8 mouse cellular contexts compared by ENCODE assay signal in the genomic region with DNA sequence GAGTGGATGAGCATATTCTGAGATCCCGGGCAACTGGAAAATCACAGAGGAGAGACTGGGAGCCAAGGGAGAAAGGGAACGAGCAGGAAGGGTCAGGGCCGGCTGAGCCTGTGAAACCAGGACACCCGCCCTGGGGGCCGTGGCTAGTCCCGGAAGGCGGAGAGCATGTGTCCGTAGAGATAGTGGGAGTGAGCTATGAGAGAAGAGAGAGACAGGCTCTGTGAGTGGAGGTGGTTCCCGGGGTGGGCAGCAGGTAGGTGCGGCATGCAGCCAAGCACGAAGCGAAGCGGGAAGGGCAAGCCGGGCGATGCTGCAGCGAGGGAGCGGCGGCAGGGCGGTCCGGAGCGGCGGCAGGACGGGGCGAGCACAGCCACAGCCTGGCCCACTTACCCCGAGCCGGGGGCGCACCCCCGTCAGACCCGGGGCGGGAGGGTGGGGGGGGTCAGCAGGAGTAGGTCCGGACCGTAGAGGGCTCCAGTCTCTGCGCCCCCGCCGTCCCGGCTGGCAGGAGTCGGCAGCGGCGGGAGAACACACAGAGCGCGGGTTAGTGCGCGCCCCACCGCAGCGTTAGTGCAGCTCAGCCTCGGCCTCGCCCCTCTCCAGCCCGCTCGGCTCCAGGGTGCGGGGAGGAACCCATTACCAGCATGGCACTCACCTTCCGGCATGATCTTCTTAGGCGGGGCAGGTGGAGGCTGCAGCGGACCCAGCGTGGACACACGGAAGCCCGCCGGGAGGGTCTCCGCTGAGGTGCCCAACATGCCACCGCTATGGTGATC. TPM values are rescaled to one million over a fixed set of nuclear protein-coding genes. Genes with fewer than 3 reads are reported as not detected.
DNase-seq lines count a peak whose midpoint lies in the region; ATAC-seq and TF ChIP-seq lines count a peak whose summit lies in the region.

No protein-coding gene starts in this region.

- peak overlapping the region; percentile 49 for H3K4me3 ChIP-seq in embryonic facial prominence, embryonic 11.5 days (ENCODE audit: low read depth, low read length)
- peak overlapping the region; percentile 48 for H3K4me3 ChIP-seq in limb, embryonic 14.5 days (replicated peaks; ENCODE audit: low read length)
- H3K4me3 ChIP-seq in midbrain, postnatal 0 days (ENCODE audit: low read depth, low read length) = peak overlapping the region; percentile 35

- no peaks in the 10 kb centered on the region for H3K9me3 ChIP-seq in embryonic facial prominence, embryonic 11.5 days (replicated peaks; ENCODE audit: control insufficient read depth, low read length)
- no peaks in the 10 kb centered on the region for H3K9me3 ChIP-seq in limb, embryonic 14.5 days (ENCODE audit: control insufficient read depth, low read length)
- no peaks in the 10 kb centered on the region for H3K9me3 ChIP-seq in midbrain, postnatal 0 days (ENCODE audit: low read length)

- H3K4me1 ChIP-seq in embryonic facial prominence, embryonic 11.5 days (ENCODE audit: control insufficient read depth, insufficient read depth, low read length) = peaks cover 3% of the 10 kb centered on the region
- H3K4me1 ChIP-seq in limb, embryonic 14.5 days (ENCODE audit: control insufficient read depth, insufficient read depth, low read length) = peaks cover 15% of the 10 kb centered on the region
- H3K4me1 ChIP-seq in midbrain, postnatal 0 days (ENCODE audit: insufficient read depth, low read length) = peaks cover 6% of the 10 kb centered on the region; the same call in 1 of the 2 replicates

- no peak for TF ChIP-seq CTCF in midbrain, postnatal 0 days (IDR thresholded peaks at IDR 0.05)

- peak; percentile 21 to 36 for DNase-seq in adrenal gland, adult 18-20 months (ENCODE audit: low spot score in 2 of 2)
- no peak for DNase-seq in adrenal gland, postnatal 25 days
- peak; percentile 36 for DNase-seq in ES-CJ7 (ENCODE audit: low read depth, low spot score)
- DNase-seq in embryonic facial prominence, embryonic 11.5 days (ENCODE audit: low spot score) = peak; percentile 49
- peak; percentile 56 to 62 for DNase-seq in heart, postnatal 14 days
- peak; percentile 54 for DNase-seq in limb, embryonic 14.5 days (ENCODE audit: low spot score)
- DNase-seq in midbrain, postnatal 0 days (ENCODE audit: low spot score) = no peak

- peak overlapping the region; percentile 67 for H3K9ac ChIP-seq in embryonic facial prominence, embryonic 11.5 days (replicated peaks; ENCODE audit: low read length)
- H3K9ac ChIP-seq in limb, embryonic 14.5 days (ENCODE audit: low read depth, low read length, severe bottlenecking) = peak overlapping the region; percentile 64
- peak overlapping the region; percentile 39; the same call in 1 of the 2 replicates for H3K9ac ChIP-seq in midbrain, postnatal 0 days (replicated peaks; ENCODE audit: low read length, poor library complexity, severe bottlenecking)

- no peaks in the 10 kb centered on the region for H3K36me3 ChIP-seq in embryonic facial prominence, embryonic 11.5 days (replicated peaks; ENCODE audit: control insufficient read depth, insufficient read depth, low read depth, low read length)
- H3K36me3 ChIP-seq in limb, embryonic 14.5 days (ENCODE audit: control insufficient read depth, insufficient read depth, low read length) = 0 out of 2 replicates have a peak, but pooled peaks cover 3% of the 10 kb centered on the region
- H3K36me3 ChIP-seq in midbrain, postnatal 0 days (ENCODE audit: insufficient read depth, low read length) = peaks cover 14% of the 10 kb centered on the region; the same call in 1 of the 2 replicates

- intact Hi-C loops in heart, postnatal 14 days (cut with DNase I) = no loop called here

- TF ChIP-seq POLR2A in limb, embryonic 14.5 days (IDR thresholded peaks at IDR 0.05; ENCODE audit: borderline replicate concordance, extremely low read depth, insufficient read depth, insufficient read length) = no peak

- WGBS in embryonic facial prominence, embryonic 11.5 days = 2% methylated on average over 45 of the region's 59 CpGs
- WGBS in limb, embryonic 14.5 days = 5% methylated on average over 39 of the region's 59 CpGs
- 8% methylated on average over 49 of the region's 59 CpGs for WGBS in midbrain, postnatal 0 days

- peaks cover 24% of the 10 kb centered on the region for H3K27me3 ChIP-seq in embryonic facial prominence, embryonic 11.5 days (ENCODE audit: control insufficient read depth, insufficient read depth, low read length)
- H3K27me3 ChIP-seq in limb, embryonic 14.5 days (ENCODE audit: control insufficient read depth, insufficient read depth, low read length) = peaks cover 14% of the 10 kb centered on the region
- peaks cover 15% of the 10 kb centered on the region; the same call in 1 of the 2 replicates for H3K27me3 ChIP-seq in midbrain, postnatal 0 days (ENCODE audit: insufficient read depth, low read length)

- H3K27ac ChIP-seq in embryonic facial prominence, embryonic 11.5 days (replicated peaks; ENCODE audit: low read depth, low read length) = no peak overlapping the region
- no peak overlapping the region for H3K27ac ChIP-seq in limb, embryonic 14.5 days (replicated peaks; ENCODE audit: low read depth, low read length)
- H3K27ac ChIP-seq in midbrain, postnatal 0 days (ENCODE audit: low read depth, low read length) = no peak overlapping the region

- ATAC-seq in embryonic facial prominence, embryonic 11.5 days (replicated peaks; ENCODE audit: insufficient number of reproducible peaks, low FRiP score, low TSS enrichment, low read depth) = peak; percentile 78
- ATAC-seq in limb, embryonic 14.5 days (ENCODE audit: low FRiP score, low read depth) = 0 out of 2 replicates have a peak, but pooled peaks have one; percentile 23
- peak; percentile 52 for ATAC-seq in midbrain, postnatal 0 days (ENCODE audit: low FRiP score)
- ATAC-seq in activated CD4-positive, CD25-positive, alpha-beta regulatory T cell, adult 4 months = no peak

- peak overlapping the region; percentile 99 for H3K4me2 ChIP-seq in embryonic facial prominence, embryonic 11.5 days (ENCODE audit: low read depth, low read length)
- H3K4me2 ChIP-seq in limb, embryonic 14.5 days (replicated peaks; ENCODE audit: low read depth, low read length, severe bottlenecking) = peak overlapping the region; percentile 93
- H3K4me2 ChIP-seq in midbrain, postnatal 0 days (ENCODE audit: low read depth, low read length, poor library complexity, severe bottlenecking) = peak overlapping the region; percentile 59

RNA-seq across cellular contexts. Expression of a gene that starts 9.0 kb away (rescaled TPM):
- not detected for total RNA-seq in adrenal gland, adult 18-20 months (2021)
- total RNA-seq in adrenal gland, postnatal 25 days (2021) = not detected in 2 replicates
- polyA plus RNA-seq in embryonic facial prominence, embryonic 11.5 days (2014; fragmentation: Nextera tagmentation; extraction: Ambion mirVana) = 15.2 and 19.8 TPM in 2 replicates
- total RNA-seq in heart, postnatal 14 days (2021) = not detected
- polyA plus RNA-seq in limb, embryonic 14.5 days (2012; rRNA removed) = 162 and 165 TPM in 2 replicates
- polyA plus RNA-seq in limb, embryonic 14.5 days (2014; fragmentation: Nextera tagmentation; extraction: Ambion mirVana) = 118 and 149 TPM in 2 replicates
- 0.11 and 0.19 TPM in 2 replicates for total RNA-seq in midbrain, postnatal 0 days (2014; rRNA removed)
- not detected in 2 replicates for polyA plus RNA-seq in midbrain, postnatal 0 days (2015; fragmentation: Nextera tagmentation; extraction: Ambion mirVana)
- polyA plus RNA-seq in activated CD4-positive, CD25-positive, alpha-beta regulatory T cell, adult 4 months (2017; shearing (Covaris generic)) = not detected

RNA-seq across cellular contexts. Expression of a gene that starts 33.9 kb away (rescaled TPM):
- total RNA-seq in adrenal gland, adult 18-20 months (2021) = 1 to 10 TPM; 1.4 TPM
- total RNA-seq in adrenal gland, postnatal 25 days (2021) = 0.67 and 2.0 TPM in 2 replicates
- 1.9 and 2.2 TPM in 2 replicates for polyA plus RNA-seq in embryonic facial prominence, embryonic 11.5 days (2014; fragmentation: Nextera tagmentation; extraction: Ambion mirVana)
- 1 to 10 TPM; 2.8 to 3.5 TPM for total RNA-seq in heart, postnatal 14 days (2021)
- polyA plus RNA-seq in limb, embryonic 14.5 days (2012; rRNA removed) = 32.3 and 38.9 TPM in 2 replicates
- 10.1 and 10.9 TPM in 2 replicates for polyA plus RNA-seq in limb, embryonic 14.5 days (2014; fragmentation: Nextera tagmentation; extraction: Ambion mirVana)
- total RNA-seq in midbrain, postnatal 0 days (2014; rRNA removed) = 42.0 and 43.3 TPM in 2 replicates
- 28.7 and 29.1 TPM in 2 replicates for polyA plus RNA-seq in midbrain, postnatal 0 days (2015; fragmentation: Nextera tagmentation; extraction: Ambion mirVana)
- polyA plus RNA-seq in activated CD4-positive, CD25-positive, alpha-beta regulatory T cell, adult 4 months (2017; shearing (Covaris generic)) = under 1 TPM in 1 of 2 experiments, not detected in 1; 0.15 TPM

Comparison
In these comparisons a context has a peak if more than half of its experiments do, and no peak if none do; other contexts are left out.
1. DNase-seq: peak in adrenal gland, adult 18-20 months (2 of 2), ES-CJ7 (single experiment), embryonic facial prominence, embryonic 11.5 days (single experiment), heart, postnatal 14 days (2 of 2) and limb, embryonic 14.5 days (single experiment); none in adrenal gland, postnatal 25 days (single experiment) and midbrain, postnatal 0 days (single experiment).
2. Peak in every context shown above with its lines, with median percentiles within 50 percentile points of each other: H3K4me2 ChIP-seq, H3K4me3 ChIP-seq and H3K9ac ChIP-seq.